Mouse (Mus musculus) layer of hippocampus, postnatal 36 days (tissue): ENCODE measurements around the gene Ahnak. TPM values are rescaled to one million over a fixed set of nuclear protein-coding genes. Genes with fewer than 3 reads are reported as not detected.
"Not testable (repeated sequence)": the region's sequence is repeated elsewhere in the genome, so short reads cannot be mapped to it uniquely, and the experiment has no call there.

Source experiments
- DNase-seq, 2 experiments: peaks; one replicate each; pipeline ENCODE4 v3.0.0; 2022
- total RNA-seq, 2 experiments: library from RNA; stranded (reverse); gene quantifications; 2 replicates each; pipeline ENCODE4 v1.2.3; 2021

Ahnak gene
- total RNA-seq, 2 experiments from 2014 or later = 14.5 to 24.0 TPM

GRCm38 (mm10) chr19:9100297-9101061, 111.4 kb downstream of the Ahnak start:
- DNase-seq = no peak

GRCm38 (mm10) chr19:9101062-9101457, 112.0 kb downstream of the Ahnak start:
- DNase-seq = no peak

GRCm38 (mm10) chr19:9103986-9104385, 114.9 kb downstream of the Ahnak start:
- no peak for DNase-seq

- DNase-seq = no peak
Measured at GRCm38 (mm10) chr19:9105101-9105685, 116.1 kb downstream of the Ahnak start.

GRCm38 (mm10) chr19:9106096-9106495, 117.0 kb downstream of the Ahnak start:
- no peak for DNase-seq

- DNase-seq = no peak
Measured at GRCm38 (mm10) chr19:9106751-9107378, 117.8 kb downstream of the Ahnak start.

- no peak for DNase-seq
Measured at GRCm38 (mm10) chr19:9107379-9107755, 118.3 kb downstream of the Ahnak start.

- DNase-seq = no peak
Measured at GRCm38 (mm10) chr19:9108536-9108935, 119.5 kb downstream of the Ahnak start.

- peak in 1 of 2 experiments; percentile 42 for DNase-seq
Measured at GRCm38 (mm10) chr19:9110182-9110869, 121.2 kb downstream of the Ahnak start.

GRCm38 (mm10) chr19:9112043-9112442, 123.0 kb downstream of the Ahnak start:
- no peak for DNase-seq

- DNase-seq = no peak
Measured at GRCm38 (mm10) chr19:9116268-9116667, 127.2 kb downstream of the Ahnak start.

- DNase-seq = no peak
Measured at GRCm38 (mm10) chr19:9117275-9117674, 128.2 kb downstream of the Ahnak start.

- no peak for DNase-seq
Measured at GRCm38 (mm10) chr19:9119655-9120425, 130.8 kb downstream of the Ahnak start.

- DNase-seq = no peak
Measured at GRCm38 (mm10) chr19:9122390-9122789, 133.3 kb downstream of the Ahnak start.

- not testable (repeated sequence) for DNase-seq
Measured at GRCm38 (mm10) chr19:9123986-9124385, 134.9 kb downstream of the Ahnak start.

Other genes starting within 250 kb of the Ahnak start
- gene 1700092M07Rik, start 248.6 kb upstream of the Ahnak start, total RNA-seq = 1 to 10 TPM; 1.3 to 1.4 TPM
- 10 to 100 TPM; 67.4 to 76.3 TPM for gene Stx5a, start 247.9 kb upstream of the Ahnak start, total RNA-seq
- 100 to 1,000 TPM in 1 of 2 experiments, 10 to 100 TPM in 1; 99.8 to 119 TPM for gene Nxf1, start 232.2 kb upstream of the Ahnak start, total RNA-seq
- 10 to 100 TPM; 79.7 to 86.2 TPM for gene Tmem223, start 218.3 kb upstream of the Ahnak start, total RNA-seq
- gene Tmem179b, start 214.8 kb upstream of the Ahnak start, total RNA-seq = 1 to 10 TPM; 9.4 to 9.9 TPM
- gene Taf6l, start 202.9 kb upstream of the Ahnak start, total RNA-seq = 10 to 100 TPM; 12.2 to 13.8 TPM
- 100 to 1,000 TPM; 113 to 115 TPM for gene Polr2g, start 190.7 kb upstream of the Ahnak start, total RNA-seq
- gene Zbtb3, start 186.7 kb upstream of the Ahnak start, total RNA-seq = 1 to 10 TPM; 6.8 to 7.1 TPM
- gene Ttc9c, start 170.0 kb upstream of the Ahnak start, total RNA-seq = 10 to 100 TPM; 36.5 to 37.3 TPM
- gene Hnrnpul2, start 169.3 kb upstream of the Ahnak start, total RNA-seq = 100 to 1,000 TPM; 123 to 126 TPM
- gene AC129217.1, start 159.5 kb upstream of the Ahnak start, total RNA-seq = not detected
- gene Bscl2, start 151.8 kb upstream of the Ahnak start, total RNA-seq = 100 to 1,000 TPM in 1 of 2 experiments, 10 to 100 TPM in 1; 99.0 to 112 TPM
- gene Gng3, start 150.1 kb upstream of the Ahnak start, total RNA-seq = 100 to 1,000 TPM; 161 to 172 TPM
- gene Lrrn4cl, start 138.5 kb upstream of the Ahnak start, total RNA-seq = under 1 TPM; 0.55 to 0.61 TPM
- 10 to 100 TPM; 85.7 to 98.6 TPM for gene Ubxn1, start 117.8 kb upstream of the Ahnak start, total RNA-seq
- 10 to 100 TPM; 31.5 to 31.7 TPM for gene Uqcc3, start 108.4 kb upstream of the Ahnak start, total RNA-seq
- gene Lbhd1, start 105.6 kb upstream of the Ahnak start, total RNA-seq = 1 to 10 TPM; 4.7 to 6.3 TPM
- not detected for gene Gm49403, start 105.4 kb upstream of the Ahnak start, total RNA-seq
- gene 1810009A15Rik, start 100.4 kb upstream of the Ahnak start, total RNA-seq = 10 to 100 TPM; 20.7 to 23.2 TPM
- 1 to 10 TPM in 1 of 2 experiments, under 1 TPM in 1; 0.99 to 2.3 TPM for gene Gm49416, start 100.4 kb upstream of the Ahnak start, total RNA-seq
- 10 to 100 TPM; 25.2 to 26.3 TPM for gene Ints5, start 96.3 kb upstream of the Ahnak start, total RNA-seq
- gene Ganab, start 91.2 kb upstream of the Ahnak start, total RNA-seq = 100 to 1,000 TPM; 111 to 118 TPM
- gene B3gat3, start 68.9 kb upstream of the Ahnak start, total RNA-seq = 100 to 1,000 TPM; 165 to 175 TPM
- 1 to 10 TPM; 4.0 TPM for gene Rom1, start 59.9 kb upstream of the Ahnak start, total RNA-seq
- 10 to 100 TPM; 10.9 to 11.8 TPM for gene Eml3, start 59.7 kb upstream of the Ahnak start, total RNA-seq
- 10 to 100 TPM; 54.7 to 60.7 TPM for gene Mta2, start 47.4 kb upstream of the Ahnak start, total RNA-seq
- 10 to 100 TPM; 19.6 to 19.7 TPM for gene Tut1, start 35.4 kb upstream of the Ahnak start, total RNA-seq
- gene Eef1g, start 22.2 kb upstream of the Ahnak start, total RNA-seq = 100 to 1,000 TPM; 233 to 254 TPM
- gene Scgb1a1, start 98.7 kb downstream of the Ahnak start, total RNA-seq = not detected
- 100 to 1,000 TPM; 134 to 156 TPM for gene Asrgl1, start 146.4 kb downstream of the Ahnak start, total RNA-seq